Mouse (Mus musculus): Measurements from ENCODE around the gene Spats2l.

DNA sequence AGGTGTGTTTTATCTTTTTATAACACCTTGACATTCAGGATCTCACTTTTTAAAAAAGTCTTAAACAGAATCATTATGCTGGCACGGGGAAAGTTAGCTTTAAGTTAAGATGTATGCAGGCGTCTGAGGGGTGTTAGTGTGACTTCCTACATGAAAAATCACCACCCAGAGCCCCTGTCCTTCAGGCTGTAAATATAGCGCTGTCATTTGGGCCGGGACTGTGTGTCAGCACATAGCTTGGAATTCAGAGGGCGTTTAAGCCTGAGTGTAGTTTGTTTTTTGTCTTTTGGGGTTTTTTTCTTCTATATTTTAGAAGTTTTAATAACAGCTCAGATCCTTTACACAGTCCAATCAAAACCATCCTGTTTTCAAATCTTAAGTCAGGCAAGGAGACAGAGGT, 115.8 kb downstream of the Spats2l start:
- TF ChIP-seq CTCF (IDR thresholded peaks at IDR 0.05) (no peak), EP300 (IDR thresholded peaks at IDR 0.05) (no peak)
